Mouse (Mus musculus): ENCODE measurements around the gene Arhgef39. TPM values are rescaled to one million over a fixed set of nuclear protein-coding genes. Genes with fewer than 3 reads are reported as not detected.

Gene Arhgef39
- polyA plus RNA-seq, 1 experiment from 2014 or later: 47.7 TPM

DNA sequence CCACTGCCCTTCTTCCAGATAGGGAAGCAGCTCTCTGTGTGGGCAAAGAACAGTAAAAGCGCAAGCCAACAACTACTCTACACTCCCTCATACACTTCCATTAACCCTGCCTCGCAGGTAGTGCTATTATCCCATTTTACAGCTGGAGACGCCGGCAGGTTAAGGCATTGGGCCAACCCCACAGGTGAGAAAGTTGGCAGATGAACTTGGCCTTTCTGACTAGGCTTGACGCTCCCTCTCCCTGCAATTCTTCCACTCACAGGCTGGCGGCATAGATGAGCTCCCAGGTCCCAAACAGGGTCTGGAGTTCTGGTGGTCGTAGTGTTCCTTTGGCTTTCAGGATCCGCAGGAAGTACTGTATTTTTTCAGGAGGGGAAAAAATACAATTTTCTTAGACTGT, 512 bp downstream of the Arhgef39 start:
- no peaks in the 10 kb centered on the region for H3K27me3 ChIP-seq (ENCODE audit: control insufficient read depth, insufficient read depth, low read depth, low read length)
- ATAC-seq (ENCODE audit: low read depth): peak; percentile 67
- peaks cover 28% of the 10 kb centered on the region for H3K4me1 ChIP-seq (replicated peaks; ENCODE audit: control insufficient read depth, insufficient read depth, low read length)
- peak overlapping the region; percentile 80 for H3K4me2 ChIP-seq (ENCODE audit: low read depth, low read length)
- H3K27ac ChIP-seq (ENCODE audit: low read length): peak overlapping the region; percentile 42
- WGBS: 12% methylated on average over 8 of the region's 8 CpGs
- peak overlapping the region; percentile 79 for H3K9ac ChIP-seq (ENCODE audit: low read length)
- 0 out of 2 replicates have a peak, but pooled peaks cover 6% of the 10 kb centered on the region for H3K36me3 ChIP-seq (ENCODE audit: control insufficient read depth, insufficient read depth, low read length)
- H3K9me3 ChIP-seq (ENCODE audit: control insufficient read depth, low read length): no peaks in the 10 kb centered on the region
- peak overlapping the region; percentile 68 for H3K4me3 ChIP-seq (ENCODE audit: low read length)

DNA sequence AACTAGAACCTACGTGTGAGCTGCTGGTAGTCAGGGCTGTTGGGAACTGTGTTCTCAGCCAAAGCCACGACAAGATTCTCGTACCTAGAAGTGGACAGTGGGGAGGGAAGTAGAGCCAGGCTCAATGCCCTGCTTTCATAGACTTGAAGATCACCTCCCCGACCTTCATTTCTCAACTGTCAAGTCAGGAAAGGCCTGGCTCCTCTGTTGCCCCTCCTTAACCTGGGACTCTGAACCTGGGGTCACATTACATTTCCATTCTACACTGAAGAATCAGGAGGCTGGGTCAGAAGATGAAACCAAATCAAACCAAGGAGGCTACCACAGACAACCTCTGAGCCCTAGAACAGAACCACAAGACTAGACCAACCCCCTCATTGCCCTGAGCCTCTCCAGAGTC, 1.5 kb downstream of the Arhgef39 start:
- ATAC-seq (ENCODE audit: low read depth): no peak
- 54% methylated on average over 4 of the region's 4 CpGs for WGBS
- peaks cover 28% of the 10 kb centered on the region for H3K4me1 ChIP-seq (replicated peaks; ENCODE audit: control insufficient read depth, insufficient read depth, low read length)

DNA sequence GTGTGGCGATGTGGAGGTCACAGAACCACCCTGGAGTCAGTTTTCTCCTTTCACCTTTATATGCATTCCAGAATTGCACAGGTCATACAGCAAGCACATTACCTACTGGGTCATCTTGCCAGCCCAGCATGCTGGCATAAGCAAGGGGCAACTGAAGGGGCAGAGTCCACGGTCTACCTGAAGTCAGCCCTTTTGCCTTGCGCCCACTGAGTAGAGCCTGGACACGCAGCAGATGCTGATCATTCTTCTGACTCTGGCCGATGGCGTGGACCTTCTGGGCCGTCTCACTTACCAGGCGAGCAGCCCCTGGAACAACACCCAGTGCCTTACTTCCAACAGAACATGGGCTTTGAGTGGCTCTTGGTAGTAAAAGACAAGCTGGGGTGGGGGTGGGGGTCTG, 2.1 kb downstream of the Arhgef39 start:
- Histone ChIP-seq H3K9me3 (ENCODE audit: control insufficient read depth, low read length) (no peaks in the 10 kb centered on the region), H3K4me2 (ENCODE audit: low read depth, low read length) (no peak overlapping the region), H3K27me3 (ENCODE audit: control insufficient read depth, insufficient read depth, low read depth, low read length) (no peaks in the 10 kb centered on the region), H3K9ac (ENCODE audit: low read length) (peak overlapping the region; percentile 12; the same call in 1 of the 2 replicates), H3K4me1 (replicated peaks; ENCODE audit: control insufficient read depth, insufficient read depth, low read length) (peaks cover 28% of the 10 kb centered on the region), H3K4me3 (ENCODE audit: low read length) (no peak overlapping the region), H3K27ac (ENCODE audit: low read length) (no peak overlapping the region), H3K36me3 (ENCODE audit: control insufficient read depth, insufficient read depth, low read length) (0 out of 2 replicates have a peak, but pooled peaks cover 6% of the 10 kb centered on the region)
- ATAC-seq (ENCODE audit: low read depth): no peak
- 88% methylated on average over 8 of the region's 8 CpGs for WGBS

More for the DNA sequence above, 1.5 kb downstream of the Arhgef39 start:
- peak overlapping the region; percentile 79 for H3K9ac ChIP-seq (ENCODE audit: low read length)
- 0 out of 2 replicates have a peak, but pooled peaks cover 6% of the 10 kb centered on the region for H3K36me3 ChIP-seq (ENCODE audit: control insufficient read depth, insufficient read depth, low read length)
- no peaks in the 10 kb centered on the region for H3K9me3 ChIP-seq (ENCODE audit: control insufficient read depth, low read length)
- peak overlapping the region; percentile 68 for H3K4me3 ChIP-seq (ENCODE audit: low read length)
- no peaks in the 10 kb centered on the region for H3K27me3 ChIP-seq (ENCODE audit: control insufficient read depth, insufficient read depth, low read depth, low read length)
- H3K27ac ChIP-seq (ENCODE audit: low read length): no peak overlapping the region
- H3K4me2 ChIP-seq (ENCODE audit: low read depth, low read length): peak overlapping the region; percentile 80

DNA sequence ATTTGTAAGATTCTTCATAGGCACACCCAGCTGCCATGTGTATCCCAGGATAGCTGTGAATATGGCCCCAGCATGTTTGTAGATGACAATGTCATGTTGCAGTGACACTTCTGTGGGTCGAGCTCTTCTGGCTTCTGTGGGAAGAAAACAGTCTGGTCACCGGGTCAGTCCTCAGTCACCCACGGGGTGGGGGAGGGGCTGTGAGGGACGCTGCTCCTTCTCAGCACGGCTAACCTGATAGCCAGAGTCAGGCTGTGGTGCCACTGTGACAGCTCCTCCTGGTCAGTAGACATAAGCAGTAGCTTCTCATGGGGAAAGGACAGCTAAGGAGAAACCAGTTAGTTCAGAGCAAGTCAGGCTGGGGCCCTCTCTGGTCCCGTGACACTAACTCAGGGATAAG, 2.9 kb downstream of the Arhgef39 start:
- 0 out of 2 replicates have a peak, but pooled peaks cover 6% of the 10 kb centered on the region for H3K36me3 ChIP-seq (ENCODE audit: control insufficient read depth, insufficient read depth, low read length)
- WGBS: 56% methylated on average over 6 of the region's 6 CpGs
- no peak overlapping the region for H3K9ac ChIP-seq (ENCODE audit: low read length)
- peaks cover 28% of the 10 kb centered on the region for H3K4me1 ChIP-seq (replicated peaks; ENCODE audit: control insufficient read depth, insufficient read depth, low read length)
- no peaks in the 10 kb centered on the region for H3K27me3 ChIP-seq (ENCODE audit: control insufficient read depth, insufficient read depth, low read depth, low read length)
- no peak overlapping the region for H3K4me2 ChIP-seq (ENCODE audit: low read depth, low read length)
- H3K27ac ChIP-seq (ENCODE audit: low read length): no peak overlapping the region
- no peak overlapping the region for H3K4me3 ChIP-seq (ENCODE audit: low read length)
- no peaks in the 10 kb centered on the region for H3K9me3 ChIP-seq (ENCODE audit: control insufficient read depth, low read length)
- no peak for ATAC-seq (ENCODE audit: low read depth)

DNA sequence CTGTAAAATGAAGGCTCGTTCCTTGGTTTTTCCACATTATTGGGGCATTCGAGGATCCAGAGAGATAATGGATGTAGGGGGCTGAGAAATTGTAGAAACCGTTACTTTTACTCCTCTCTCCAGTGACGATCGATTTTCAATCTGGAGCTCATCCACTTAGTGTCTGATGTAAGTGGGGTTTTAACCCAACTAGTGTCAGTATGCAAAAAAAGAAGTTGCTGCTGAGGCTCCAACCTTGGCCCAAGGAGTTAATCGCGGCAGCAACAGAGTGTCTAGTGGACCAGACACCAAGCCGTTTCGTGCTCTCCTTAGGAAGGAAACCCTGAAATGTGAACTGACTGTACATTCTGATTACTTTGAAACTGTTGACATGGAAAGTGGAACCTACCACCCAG, 5.7 kb downstream of the Arhgef39 start:
- peak overlapping the region; percentile 67 for H3K4me2 ChIP-seq (ENCODE audit: low read depth, low read length)
- peak overlapping the region; percentile 90 for H3K27ac ChIP-seq (ENCODE audit: low read length)
- H3K27me3 ChIP-seq (ENCODE audit: control insufficient read depth, insufficient read depth, low read depth, low read length): no peaks in the 10 kb centered on the region
- WGBS: 1% methylated on average over 9 of the region's 9 CpGs
- peak overlapping the region; percentile 83 for H3K9ac ChIP-seq (ENCODE audit: low read length)
- peak overlapping the region; percentile 80 for H3K4me3 ChIP-seq (ENCODE audit: low read length)
- H3K9me3 ChIP-seq (ENCODE audit: control insufficient read depth, low read length): no peaks in the 10 kb centered on the region
- 0 out of 2 replicates have a peak, but pooled peaks cover 6% of the 10 kb centered on the region for H3K36me3 ChIP-seq (ENCODE audit: control insufficient read depth, insufficient read depth, low read length)
- no peak for ATAC-seq (ENCODE audit: low read depth)
- H3K4me1 ChIP-seq (replicated peaks; ENCODE audit: control insufficient read depth, insufficient read depth, low read length): peaks cover 22% of the 10 kb centered on the region

DNA sequence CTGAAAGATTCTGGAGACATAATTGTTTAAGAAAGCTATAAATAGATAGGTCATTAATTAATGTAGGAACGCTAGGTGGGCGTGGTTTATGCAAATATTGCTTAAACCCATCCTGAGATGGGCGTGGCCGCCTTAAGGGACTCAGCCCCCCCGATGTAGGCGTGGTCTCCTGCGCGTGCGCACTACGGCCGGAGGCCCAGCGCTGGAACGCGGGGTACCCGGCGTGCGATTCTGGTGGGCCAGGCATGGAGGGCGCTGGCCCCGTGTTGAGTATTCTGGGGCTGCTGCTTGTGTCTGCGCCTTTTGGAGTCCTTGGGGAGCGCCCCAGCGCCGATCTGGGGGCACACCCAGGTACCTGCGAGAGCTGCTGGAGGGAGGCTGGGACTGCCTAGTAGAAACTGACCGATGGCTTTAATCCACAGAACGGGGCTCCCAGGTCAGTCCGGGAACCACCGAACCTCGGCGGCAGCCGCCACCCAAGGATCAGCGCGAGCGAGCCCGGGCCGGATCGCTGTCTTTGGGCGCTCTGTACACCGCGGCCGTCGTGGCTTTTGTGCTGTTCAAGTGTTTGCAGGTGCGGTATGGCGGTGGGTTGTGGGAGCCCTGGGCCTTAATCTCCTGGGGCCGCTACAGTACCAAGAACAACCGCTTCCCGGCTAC, 6.2 kb downstream of the Arhgef39 start:
- WGBS: under 1% methylated on average over 47 of the region's 47 CpGs
- H3K4me2 ChIP-seq (ENCODE audit: low read depth, low read length): peak overlapping the region; percentile 67
- H3K9ac ChIP-seq (ENCODE audit: low read length): peak overlapping the region; percentile 83
- 0 out of 2 replicates have a peak, but pooled peaks cover 6% of the 10 kb centered on the region for H3K36me3 ChIP-seq (ENCODE audit: control insufficient read depth, insufficient read depth, low read length)
- no peaks in the 10 kb centered on the region for H3K9me3 ChIP-seq (ENCODE audit: control insufficient read depth, low read length)
- H3K4me1 ChIP-seq (replicated peaks; ENCODE audit: control insufficient read depth, insufficient read depth, low read length): peaks cover 16% of the 10 kb centered on the region
- no peaks in the 10 kb centered on the region for H3K27me3 ChIP-seq (ENCODE audit: control insufficient read depth, insufficient read depth, low read depth, low read length)
- H3K27ac ChIP-seq (ENCODE audit: low read length): peak overlapping the region; percentile 90
- H3K4me3 ChIP-seq (ENCODE audit: low read length): peak overlapping the region; percentile 80
- ATAC-seq (ENCODE audit: low read depth): peak; percentile 91

DNA sequence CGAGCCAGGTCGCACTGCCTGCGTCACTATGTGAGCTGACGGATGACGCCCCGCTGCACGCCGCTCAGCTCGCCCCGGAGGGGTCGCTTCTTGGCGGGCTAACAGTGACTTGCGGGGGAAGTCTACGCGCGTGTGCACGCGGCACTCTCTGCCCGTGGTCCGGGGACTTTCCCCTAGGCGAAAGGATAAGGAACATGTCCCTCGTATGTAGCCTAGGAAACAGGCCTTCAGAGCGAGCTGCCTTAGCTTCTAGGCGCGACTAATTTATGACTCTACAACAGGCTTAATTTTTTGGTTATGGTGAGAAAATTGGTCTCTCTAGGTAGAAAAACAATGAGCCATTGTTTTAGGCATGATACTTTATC, 6.7 kb downstream of the Arhgef39 start, which contains the start of gene Ccdc107:
Ccdc107 (plus strand) TSS at position 80 of the 365 bp plus-strand sequence.
- Histone ChIP-seq H3K4me1 (replicated peaks; ENCODE audit: control insufficient read depth, insufficient read depth, low read length) (peaks cover 11% of the 10 kb centered on the region), H3K4me3 (ENCODE audit: low read length) (peak within 1 kb of the TSS; percentile 80), H3K9me3 (ENCODE audit: control insufficient read depth, low read length) (no peaks in the 10 kb centered on the region), H3K9ac (ENCODE audit: low read length) (peak within 1 kb of the TSS; percentile 83), H3K36me3 (ENCODE audit: control insufficient read depth, insufficient read depth, low read length) (0 out of 2 replicates have a peak, but pooled peaks cover 6% of the 10 kb centered on the region), H3K27me3 (ENCODE audit: control insufficient read depth, insufficient read depth, low read depth, low read length) (no peaks in the 10 kb centered on the region), H3K4me2 (ENCODE audit: low read depth, low read length) (peak within 1 kb of the TSS; percentile 67), H3K27ac (ENCODE audit: low read length) (peak within 1 kb of the TSS; percentile 90)
- ATAC-seq (ENCODE audit: low read depth): peak; percentile 98
- WGBS: under 1% methylated on average over 25 of the region's 25 CpGs

DNA sequence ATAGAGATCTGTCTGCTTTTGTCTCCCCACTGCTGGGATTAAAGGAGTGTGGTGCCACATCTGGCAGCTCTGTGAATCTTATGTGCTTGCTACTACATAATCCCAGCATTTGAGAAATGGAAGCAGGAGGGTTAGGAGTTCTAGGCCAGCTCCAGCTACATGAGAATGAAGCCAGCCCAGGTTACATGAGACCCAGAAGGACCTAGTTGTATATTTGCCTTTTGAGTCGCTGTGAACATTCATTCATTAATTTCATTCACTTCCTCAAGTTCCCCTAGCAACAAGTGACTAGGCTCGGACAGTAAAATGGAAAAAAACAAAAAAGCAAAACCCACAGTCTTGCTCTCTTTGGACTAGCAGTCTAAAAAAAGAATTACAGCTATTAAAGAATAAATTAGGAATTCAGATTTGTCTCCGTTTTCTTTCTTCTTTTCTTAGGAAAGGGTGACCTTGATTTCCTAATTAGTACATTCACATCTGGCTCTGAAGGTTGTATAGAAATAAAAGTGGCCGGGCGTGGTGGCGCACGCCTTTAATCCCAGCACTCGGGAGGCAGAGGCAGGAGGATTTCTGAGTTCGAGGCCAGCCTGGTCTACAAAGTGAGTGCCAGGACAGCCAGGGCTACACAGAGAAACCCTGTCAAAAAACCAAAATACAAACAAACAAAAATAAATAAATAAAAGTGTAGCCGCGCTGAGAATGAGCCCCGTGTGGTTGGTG, 7.2 kb downstream of the Arhgef39 start:
- Histone ChIP-seq H3K36me3 (ENCODE audit: control insufficient read depth, insufficient read depth, low read length) (0 out of 2 replicates have a peak, but pooled peaks cover 6% of the 10 kb centered on the region), H3K9me3 (ENCODE audit: control insufficient read depth, low read length) (no peaks in the 10 kb centered on the region), H3K27ac (ENCODE audit: low read length) (peak overlapping the region; percentile 90; the same call in 1 of the 2 replicates), H3K27me3 (ENCODE audit: control insufficient read depth, insufficient read depth, low read depth, low read length) (no peaks in the 10 kb centered on the region), H3K4me2 (ENCODE audit: low read depth, low read length) (peak overlapping the region; percentile 67), H3K4me1 (replicated peaks; ENCODE audit: control insufficient read depth, insufficient read depth, low read length) (peaks cover 6% of the 10 kb centered on the region), H3K4me3 (ENCODE audit: low read length) (peak overlapping the region; percentile 80), H3K9ac (ENCODE audit: low read length) (no peak overlapping the region)
- WGBS: 41% methylated on average over 12 of the region's 12 CpGs
- ATAC-seq (ENCODE audit: low read depth): no peak

DNA sequence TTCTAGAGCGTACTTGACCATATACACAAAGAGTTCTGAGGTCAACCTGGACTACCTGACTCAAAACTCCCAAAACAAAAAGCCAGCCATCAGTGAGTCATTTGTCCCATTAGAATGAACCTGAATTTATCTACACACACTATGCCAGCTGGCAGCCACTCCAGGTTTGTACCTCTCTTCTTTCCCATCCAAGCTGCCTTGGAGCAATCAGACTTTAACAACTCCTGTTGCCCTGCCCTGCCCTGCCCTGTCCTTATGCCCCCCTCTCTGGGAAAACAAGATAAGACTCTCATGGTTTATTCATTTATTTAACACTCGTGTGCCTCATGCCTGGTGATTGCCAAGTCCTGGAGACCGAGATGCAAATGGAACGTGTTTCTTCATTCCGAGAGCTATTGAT, 8.7 kb downstream of the Arhgef39 start:
- 63% methylated on average over 5 of the region's 5 CpGs for WGBS
- no peak for ATAC-seq (ENCODE audit: low read depth)

More for the DNA sequence above, 8.7 kb downstream of the Arhgef39 start:
- Histone ChIP-seq H3K4me1 (replicated peaks; ENCODE audit: control insufficient read depth, insufficient read depth, low read length) (peaks cover 6% of the 10 kb centered on the region), H3K9me3 (ENCODE audit: control insufficient read depth, low read length) (no peaks in the 10 kb centered on the region), H3K36me3 (ENCODE audit: control insufficient read depth, insufficient read depth, low read length) (no peaks in the 10 kb centered on the region), H3K4me2 (ENCODE audit: low read depth, low read length) (no peak overlapping the region), H3K9ac (ENCODE audit: low read length) (no peak overlapping the region), H3K27me3 (ENCODE audit: control insufficient read depth, insufficient read depth, low read depth, low read length) (no peaks in the 10 kb centered on the region), H3K27ac (ENCODE audit: low read length) (no peak overlapping the region), H3K4me3 (ENCODE audit: low read length) (no peak overlapping the region)
